Mouse (Mus musculus) ES-E14 (cell line): ENCODE measurements around the gene Ppp1r12c. TPM values are rescaled to one million over a fixed set of nuclear protein-coding genes. Genes with fewer than 3 reads are reported as not detected.

ENCODE experiments used
- DNase-seq: peaks from one replicate; pipeline ENCODE4 v3.0.0-alpha.2; 2013; ENCODE audit warnings: low read depth, low spot score
- H3K27ac ChIP-seq: 2 replicates; pipeline ENCODE4 v1.5.1; 2012; ENCODE audit warnings: low read depth, mild to moderate bottlenecking, low read length, moderate library complexity, mixed read lengths; ENCODE audit not compliant: poor library complexity, insufficient read depth, severe bottlenecking
- H3K36me3 ChIP-seq: 2 replicates; pipeline ENCODE4 v1.6.1; 2012; ENCODE audit warnings: mild to moderate bottlenecking, low read length, moderate library complexity, mixed read lengths; ENCODE audit not compliant: control insufficient read depth, poor library complexity, insufficient read depth, severe bottlenecking
- H3K4me1 ChIP-seq, 2 experiments: fragments of 150-350 bp in 1 of 2; sonication (generic) in 1 of 2; 2 replicates each; pipeline ENCODE4 v1.6.1; 2012; ENCODE audit warnings: low read length in 2 of 2, mild to moderate bottlenecking in 1 of 2, mixed read lengths in 1 of 2; ENCODE audit not compliant: control insufficient read depth in 2 of 2, insufficient read depth in 2 of 2, poor library complexity in 1 of 2
- H3K4me3 ChIP-seq, 2 experiments: fragments of 150-350 bp in 1 of 2; sonication (generic) in 1 of 2; 2 replicates each; pipeline ENCODE4 v1.5.1; 2012; ENCODE audit warnings: low read length in 2 of 2, low read depth in 1 of 2, mild to moderate bottlenecking in 1 of 2, mixed read lengths in 1 of 2; ENCODE audit not compliant: insufficient read depth in 1 of 2, poor library complexity in 1 of 2, severe bottlenecking in 1 of 2
- H3K9ac ChIP-seq: 2 replicates; pipeline ENCODE4 v1.6.1; 2012; ENCODE audit warnings: low read depth, mild to moderate bottlenecking, low read length, mixed read lengths; ENCODE audit not compliant: poor library complexity, insufficient read depth, severe bottlenecking
- H3K9me3 ChIP-seq: fragments of 150-350 bp; sonication (generic); 2 replicates; pipeline ENCODE4 v1.6.1; 2012; ENCODE audit warnings: low read depth, mild to moderate bottlenecking, low read length; ENCODE audit not compliant: control insufficient read depth, insufficient read depth
- CHD2 ChIP-seq: IDR thresholded peaks from 2 replicates; pipeline ENCODE4 v1.6.1; 2014; ENCODE audit warnings: mild to moderate bottlenecking, low read depth, low read length, inconsistent platforms
- HCFC1 ChIP-seq: IDR thresholded peaks from 2 replicates; pipeline ENCODE4 v1.6.1; 2012; ENCODE audit warnings: low read length, inconsistent platforms, borderline replicate concordance; ENCODE audit not compliant: insufficient read depth
- MAFK ChIP-seq: IDR thresholded peaks from 2 replicates; pipeline ENCODE4 v1.6.1; 2014; ENCODE audit warnings: mild to moderate bottlenecking, low read depth, low read length, inconsistent platforms; ENCODE audit not compliant: insufficient read depth
- ZC3H11A ChIP-seq: IDR thresholded peaks from 2 replicates; pipeline ENCODE4 v1.6.1; 2012; ENCODE audit warnings: low read depth, mild to moderate bottlenecking, inconsistent platforms, low read length, borderline replicate concordance
- ZNF384 ChIP-seq: IDR thresholded peaks from 2 replicates; pipeline ENCODE4 v1.6.1; 2012; ENCODE audit warnings: low read depth, low read length, inconsistent platforms
- in situ Hi-C, 2 experiments: fragments of 600-800 bp; cut with MboI; formaldehyde crosslinking; loops; one replicate each; pipeline ENCODE4 v1.15.1; 2025; ENCODE audit warnings: low sequenced_read_pairs in 2 of 2, inconsistent platforms in 1 of 2; ENCODE audit not compliant: unreplicated experiment in 2 of 2
- total RNA-seq: library from RNA; depleted of rRNA; stranded (reverse); fragments of 300-350 nt; gene quantifications from 2 replicates; pipeline ENCODE4 v1.2.3, GENCODE M21; 2012

Ppp1r12c gene
- total RNA-seq, 1 experiment, result 83.2 TPM

DNA sequence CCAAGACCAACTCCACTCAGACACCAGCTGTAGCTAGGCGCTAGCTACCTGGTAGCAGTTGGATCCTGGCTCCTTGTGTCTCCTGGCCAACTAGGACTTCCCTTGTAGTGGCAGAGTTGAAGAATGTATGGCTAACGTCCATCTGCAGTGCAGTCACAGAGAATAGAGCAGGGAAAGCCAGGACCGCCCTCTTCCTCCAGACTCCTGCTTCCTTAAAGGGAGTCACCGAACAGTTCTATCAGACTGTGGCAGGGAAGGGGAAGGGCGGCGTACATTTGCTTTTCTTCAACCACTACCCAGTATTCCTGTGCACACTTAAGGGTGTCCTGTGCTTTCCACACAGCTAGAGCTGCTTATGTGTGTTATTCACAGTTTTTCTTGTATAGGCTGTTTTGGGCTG is 10.2 kb downstream of the Ppp1r12c start:
- DNase-seq, result no peak
- Histone ChIP-seq H3K9ac (no peak overlapping the region), H3K4me1 (no peaks in the 10 kb centered on the region), H3K9me3 (no peaks in the 10 kb centered on the region), H3K36me3 (peaks cover 14% of the 10 kb centered on the region; the same call in 1 of the 2 replicates), H3K4me3 (no peak overlapping the region), H3K27ac (no peak overlapping the region)
- in situ Hi-C loops, result no loop called here
- no peak for TF ChIP-seq MAFK
- TF ChIP-seq HCFC1, result no peak
- TF ChIP-seq ZC3H11A, result no peak
- TF ChIP-seq ZNF384, result no peak
- TF ChIP-seq CHD2, result no peak

DNA sequence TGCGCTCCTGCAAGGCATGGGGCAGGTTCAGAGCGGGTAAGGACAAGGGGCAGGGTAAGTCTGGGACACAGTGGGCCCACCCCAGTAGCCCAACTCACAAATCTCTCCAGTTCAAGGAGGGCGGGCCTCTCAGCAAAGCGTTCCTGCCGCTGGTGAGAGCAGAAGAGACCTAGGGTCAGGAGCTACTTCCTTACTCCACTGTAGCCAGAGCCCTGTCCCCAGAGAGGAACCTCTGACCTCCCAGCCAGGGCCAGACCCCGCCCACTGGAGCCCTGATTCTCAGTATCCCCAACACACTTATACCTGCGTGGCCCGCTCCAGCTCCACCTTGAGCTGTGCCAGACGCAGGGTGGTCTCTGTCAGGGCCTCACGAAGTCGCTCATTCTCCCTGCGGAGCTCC is 19.2 kb downstream of the Ppp1r12c start:
- H3K4me3 ChIP-seq, result peak overlapping the region in 1 of 2 experiments; percentile 11; a peak in 1 of 4 replicates
- no peak for TF ChIP-seq ZNF384
- no peak for TF ChIP-seq CHD2
- TF ChIP-seq HCFC1, result no peak
- TF ChIP-seq MAFK, result no peak
- no peak for TF ChIP-seq ZC3H11A
- H3K4me1 ChIP-seq, result peaks cover 1 to 5% of the 10 kb centered on the region in 2 experiments; a peak in 2 of 4 replicates
- DNase-seq, result no peak
- in situ Hi-C loops, result no loop called here
- no peaks in the 10 kb centered on the region for H3K9me3 ChIP-seq
- no peak overlapping the region for H3K9ac ChIP-seq
- H3K27ac ChIP-seq, result no peak overlapping the region
- peaks cover 26% of the 10 kb centered on the region; the same call in 1 of the 2 replicates for H3K36me3 ChIP-seq

DNA sequence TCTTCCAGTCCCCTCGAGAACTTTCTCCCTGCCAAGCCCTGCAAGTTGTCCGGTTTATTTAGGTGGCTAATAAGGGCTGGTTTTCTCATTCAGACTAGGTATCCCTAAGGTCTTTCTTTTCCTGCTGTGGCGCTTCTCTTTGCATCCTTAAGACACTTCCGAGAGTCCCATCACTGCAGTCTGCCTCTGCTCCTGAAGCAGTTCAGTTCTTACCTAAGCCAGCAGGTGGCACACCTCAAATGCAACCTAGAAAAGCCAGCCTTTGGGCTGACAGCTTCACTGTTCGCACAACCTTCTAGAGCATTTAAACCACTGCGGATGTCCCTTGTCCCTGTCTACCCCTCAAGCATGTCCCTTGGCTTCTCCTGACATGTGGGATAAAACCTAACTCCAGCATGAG is 21.8 kb downstream of the Ppp1r12c start:
- peaks cover 10% of the 10 kb centered on the region; the same call in 1 of the 2 replicates for H3K36me3 ChIP-seq
- no peak overlapping the region for H3K27ac ChIP-seq
- peak; percentile 47 for DNase-seq
- TF ChIP-seq ZC3H11A (peak; percentile 18; the same call in 1 of the 2 replicates), MAFK (no peak)
- H3K9me3 ChIP-seq, result no peaks in the 10 kb centered on the region
- no peak overlapping the region for H3K4me3 ChIP-seq
- peaks cover 1 to 5% of the 10 kb centered on the region in 2 experiments; a peak in 2 of 4 replicates for H3K4me1 ChIP-seq
- in situ Hi-C loops, result no loop called here
- no peak overlapping the region for H3K9ac ChIP-seq

DNA sequence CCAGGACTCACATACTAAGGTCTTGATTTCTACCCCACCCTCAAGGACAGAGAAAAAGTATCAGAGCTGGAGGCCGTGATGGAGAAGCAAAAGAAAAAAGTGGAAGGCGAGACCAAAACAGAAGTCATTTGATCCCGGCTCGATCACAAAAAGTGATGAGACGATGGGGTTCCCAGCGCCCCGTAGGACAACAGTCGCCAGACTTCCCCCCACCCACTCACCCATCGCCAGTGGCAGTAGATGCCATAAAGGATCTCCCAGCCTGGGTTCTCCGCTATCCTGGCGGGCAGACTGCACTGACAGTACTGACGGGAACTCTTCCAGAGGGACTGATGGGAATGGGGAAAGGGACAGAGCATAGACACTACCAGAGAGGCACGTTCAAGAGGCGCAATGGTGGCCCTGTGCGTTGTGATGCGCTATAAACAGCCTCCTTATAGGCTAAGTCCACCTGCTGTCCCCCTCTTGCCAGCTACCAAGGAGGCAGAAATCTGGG is 22.6 kb downstream of the Ppp1r12c start:
- peaks cover 1 to 5% of the 10 kb centered on the region in 2 experiments; a peak in 2 of 4 replicates for H3K4me1 ChIP-seq
- H3K36me3 ChIP-seq, result peaks cover 5% of the 10 kb centered on the region; the same call in 1 of the 2 replicates
- TF ChIP-seq ZC3H11A (no peak), CHD2 (no peak), ZNF384 (no peak), HCFC1 (no peak), MAFK (no peak)
- H3K4me3 ChIP-seq, result peak overlapping the region; percentile 69 to 85
- peak overlapping the region; percentile 50; the same call in 1 of the 2 replicates for H3K9ac ChIP-seq
- in situ Hi-C loops, result no loop called here
- no peak for DNase-seq
- no peaks in the 10 kb centered on the region for H3K9me3 ChIP-seq
- H3K27ac ChIP-seq, result no peak overlapping the region
